Mouse (Mus musculus): ENCODE results near the gene Etv3.
"Not testable (repeated sequence)": the region's sequence is repeated elsewhere in the genome, so short reads cannot be mapped to it uniquely, and the experiment has no call there.

Gene Etv3

GRCm38 (mm10) chr3:87521126-87521525, 4.1 kb upstream of the Etv3 start:
- no peak for DNase-seq

- no peak for DNase-seq
Measured at GRCm38 (mm10) chr3:87521833-87522232, 3.4 kb upstream of the Etv3 start.

- DNase-seq, result no peak
Measured at GRCm38 (mm10) chr3:87523701-87524100, 1.5 kb upstream of the Etv3 start.

GRCm38 (mm10) chr3:87525837-87526570, 797 bp downstream of the Etv3 start:
- peak; percentile 29 for DNase-seq

GRCm38 (mm10) chr3:87527139-87527538, 1.9 kb downstream of the Etv3 start:
- DNase-seq, result no peak

- DNase-seq, result no peak
Measured at GRCm38 (mm10) chr3:87528021-87528420, 2.8 kb downstream of the Etv3 start.

- DNase-seq, result no peak
Measured at GRCm38 (mm10) chr3:87528841-87529240, 3.6 kb downstream of the Etv3 start.

GRCm38 (mm10) chr3:87529568-87529967, 4.4 kb downstream of the Etv3 start:
- no peak for DNase-seq

- no peak for DNase-seq
Measured at GRCm38 (mm10) chr3:87530234-87530633, 5.0 kb downstream of the Etv3 start.

GRCm38 (mm10) chr3:87533667-87534378, 8.6 kb downstream of the Etv3 start:
- DNase-seq, result no peak

GRCm38 (mm10) chr3:87538034-87538433, 12.8 kb downstream of the Etv3 start:
- DNase-seq, result no peak

- DNase-seq, result no peak
Measured at GRCm38 (mm10) chr3:87540028-87540675, 14.9 kb downstream of the Etv3 start.

GRCm38 (mm10) chr3:87540714-87541113, 15.5 kb downstream of the Etv3 start:
- peak; percentile 33 for DNase-seq

GRCm38 (mm10) chr3:87542481-87543215, 17.4 kb downstream of the Etv3 start:
- no peak for DNase-seq

GRCm38 (mm10) chr3:87545554-87545953, 20.3 kb downstream of the Etv3 start:
- DNase-seq, result no peak

GRCm38 (mm10) chr3:87546291-87546721, 21.1 kb downstream of the Etv3 start:
- no peak for DNase-seq

- no peak for DNase-seq
Measured at GRCm38 (mm10) chr3:87549908-87550307, 24.7 kb downstream of the Etv3 start.

- DNase-seq, result no peak
Measured at GRCm38 (mm10) chr3:87552327-87552726, 27.1 kb downstream of the Etv3 start.

GRCm38 (mm10) chr3:87553196-87553935, 28.2 kb downstream of the Etv3 start:
- no peak for DNase-seq

- not testable (repeated sequence) for DNase-seq
Measured at GRCm38 (mm10) chr3:87554859-87555258, 29.7 kb downstream of the Etv3 start.

- no peak for DNase-seq
Measured at GRCm38 (mm10) chr3:87556109-87556531, 30.9 kb downstream of the Etv3 start.

GRCm38 (mm10) chr3:87556668-87557278, 31.6 kb downstream of the Etv3 start:
- DNase-seq, result no peak

Measured in cerebellum, adult 11-12 months (tissue).